Mouse (Mus musculus): ENCODE measurements around the gene Ttc28.

GRCm38 (mm10) chr5:111261733-111262573, 382.4 kb downstream of the Ttc28 start:
- TF ChIP-seq CTCF (IDR thresholded peaks at IDR 0.05; ENCODE audit: borderline replicate concordance, insufficient read depth, low read depth, low read length) (no peak), POLR2A (IDR thresholded peaks at IDR 0.05; ENCODE audit: borderline replicate concordance, insufficient read depth, low read length) (no peak)
